Mouse (Mus musculus) cerebellum, adult 8-10 months (tissue): ENCODE data around the gene Syngap1.
"Not testable (repeated sequence)": the region's sequence is repeated elsewhere in the genome, so short reads cannot be mapped to it uniquely, and the experiment has no call there.

Experiments used
- DNase-seq: peaks from one replicate; pipeline ENCODE4 v3.0.0; 2022

The Syngap1 gene

GRCm38 (mm10) chr17:26941031-26941789 lies at the start of gene Syngap1:
Gene Syngap1 (plus strand): TSS chr17:26941253.
- DNase-seq: peak; percentile 60

GRCm38 (mm10) chr17:26892635-26893375 lies 48.2 kb upstream of the Syngap1 start:
- DNase-seq: no peak

GRCm38 (mm10) chr17:26893492-26893891 lies 47.6 kb upstream of the Syngap1 start:
- no peak for DNase-seq

GRCm38 (mm10) chr17:26894342-26894741 lies 46.7 kb upstream of the Syngap1 start:
- no peak for DNase-seq

GRCm38 (mm10) chr17:26895578-26895977 lies 45.5 kb upstream of the Syngap1 start:
- peak; percentile 72 for DNase-seq

GRCm38 (mm10) chr17:26900916-26901315 lies 40.1 kb upstream of the Syngap1 start:
- no peak for DNase-seq

GRCm38 (mm10) chr17:26904320-26904719 lies 36.7 kb upstream of the Syngap1 start:
- no peak for DNase-seq

- DNase-seq: not testable (repeated sequence)
Observed at GRCm38 (mm10) chr17:26907506-26907905, 33.5 kb upstream of the Syngap1 start.

- DNase-seq: no peak
Observed at GRCm38 (mm10) chr17:26915248-26915647, 25.8 kb upstream of the Syngap1 start.

- DNase-seq: peak; percentile 100
Observed at GRCm38 (mm10) chr17:26916711-26917482, 24.2 kb upstream of the Syngap1 start, which contains the start of gene Kifc5b. Gene Kifc5b (plus strand): TSS chr17:26917091.

GRCm38 (mm10) chr17:26917560-26917959 lies 23.5 kb upstream of the Syngap1 start:
- not testable (repeated sequence) for DNase-seq

GRCm38 (mm10) chr17:26918343-26918742 lies 22.7 kb upstream of the Syngap1 start:
- no peak for DNase-seq

- DNase-seq: not testable (repeated sequence)
Observed at GRCm38 (mm10) chr17:26919516-26919915, 21.5 kb upstream of the Syngap1 start.

- DNase-seq: not testable (repeated sequence)
Observed at GRCm38 (mm10) chr17:26922368-26922767, 18.7 kb upstream of the Syngap1 start.

- DNase-seq: not testable (repeated sequence)
Observed at GRCm38 (mm10) chr17:26925414-26925813, 15.6 kb upstream of the Syngap1 start.

- peak; percentile 27 for DNase-seq
Observed at GRCm38 (mm10) chr17:26931795-26932194, 9.3 kb upstream of the Syngap1 start.

GRCm38 (mm10) chr17:26932839-26933398 lies 8.1 kb upstream of the Syngap1 start, which contains the start of gene Phf1:
Gene Phf1 (plus strand): TSS chr17:26933052.
- DNase-seq: peak; percentile 97

- no peak for DNase-seq
Observed at GRCm38 (mm10) chr17:26933419-26933818, 7.6 kb upstream of the Syngap1 start.

GRCm38 (mm10) chr17:26933885-26934827 lies 6.9 kb upstream of the Syngap1 start:
- no peak for DNase-seq

GRCm38 (mm10) chr17:26935027-26935426 lies 6.0 kb upstream of the Syngap1 start:
- no peak for DNase-seq

- DNase-seq: no peak
Observed at GRCm38 (mm10) chr17:26936453-26936852, 4.6 kb upstream of the Syngap1 start.
